Mouse (Mus musculus): ENCODE measurements at regions not wholly inside any gene's neighbourhood (a gene's known extent, or its start where the extent isn't known, plus 50 kb on each side); places are given as distances from the start of the nearest gene placed in this dataset.

DNA sequence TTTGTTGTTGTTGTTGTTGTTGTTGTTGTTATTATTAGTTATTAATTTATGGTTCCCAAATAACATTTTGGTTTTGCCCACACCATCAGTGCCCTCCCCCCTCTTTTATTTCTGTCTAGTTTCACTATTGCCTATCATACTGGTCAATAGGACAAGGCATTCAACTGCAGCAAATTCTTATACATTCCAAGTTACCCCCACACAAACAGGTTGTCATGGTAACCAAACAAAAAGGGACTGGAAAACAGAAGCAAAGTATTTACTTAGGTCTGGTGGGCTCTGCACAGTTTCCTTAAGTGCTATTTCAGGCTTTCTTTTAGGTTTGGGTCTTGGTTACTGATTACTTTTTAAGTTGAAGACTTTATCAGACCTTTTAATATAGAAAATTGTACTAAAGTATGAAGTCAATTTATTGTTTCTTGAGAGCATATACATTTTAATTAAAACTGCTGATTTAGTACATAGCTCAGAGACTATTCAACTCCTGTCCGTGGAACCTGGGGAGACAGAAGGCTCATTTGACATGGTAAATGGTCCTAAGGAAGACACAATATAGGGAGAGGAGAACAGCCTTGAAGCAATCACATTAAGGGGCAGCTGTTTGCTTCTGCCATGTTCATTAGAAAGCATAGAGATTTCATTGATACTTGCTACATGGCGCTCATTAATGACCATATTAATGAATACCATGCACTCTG, 90.3 kb downstream of the Brms1l start:
- no peak for DNase-seq (ENCODE audit: low spot score)

Measured in adipocyte (in vitro differentiated cells).